Mouse (Mus musculus) brain, embryonic 14.5 days (tissue): ENCODE measurements around the gene Pfkm.

ENCODE experiments used
- CTCF ChIP-seq: fragments of 200-500 bp; IDR thresholded peaks from 2 replicates; pipeline ENCODE4 v1.5.1; 2012; ENCODE audit warnings: inconsistent platforms, mild to moderate bottlenecking, moderate library complexity, borderline replicate concordance; ENCODE audit not compliant: insufficient read depth, insufficient read length; ENCODE audit errors: extremely low read depth
- POLR2A ChIP-seq: fragments of 200-500 bp; IDR thresholded peaks from 2 replicates; pipeline ENCODE4 v1.6.1; 2012; ENCODE audit warnings: mild to moderate bottlenecking, inconsistent platforms, borderline replicate concordance; ENCODE audit not compliant: poor library complexity, insufficient read depth, insufficient read length, severe bottlenecking; ENCODE audit errors: extremely low read depth

DNA sequence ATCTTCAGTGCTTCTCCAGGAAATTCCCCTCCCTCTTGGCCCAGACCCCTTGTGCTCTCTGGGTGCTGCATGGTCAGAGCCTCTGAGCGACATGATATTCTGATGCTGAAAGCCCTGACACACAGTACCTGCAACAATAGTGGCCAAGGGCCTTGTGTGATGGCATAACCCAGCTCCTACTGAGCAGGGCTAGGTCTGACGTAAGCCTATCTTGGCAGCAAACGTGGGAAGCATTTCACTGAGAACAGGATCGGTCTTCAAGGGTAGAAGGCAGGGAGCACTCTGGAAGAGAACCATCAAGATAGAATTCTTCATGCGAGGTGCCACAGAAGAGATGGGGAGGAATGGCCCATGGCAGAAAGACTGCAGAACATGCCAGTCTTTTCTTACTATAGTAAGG lies 73.1 kb downstream of the Pfkm start, which contains the start of gene Asb8:
- no peak for TF ChIP-seq CTCF
- TF ChIP-seq POLR2A: no peak
